Mouse (Mus musculus): ENCODE measurements around the gene Ago3.

- TF ChIP-seq CTCF (IDR thresholded peaks at IDR 0.05; ENCODE audit: low read depth, low read length) (no peak), POLR2A (IDR thresholded peaks at IDR 0.05; ENCODE audit: borderline replicate concordance, low read depth, low read length) (no peak)
Observed at GRCm38 (mm10) chr4:126281706-126282105, 147.7 kb downstream of the Ago3 start.

Data from bone marrow macrophage, adult 2 months (primary cell).